Mouse (Mus musculus): ENCODE measurements around the gene Zer1.

Gene Zer1

GRCm38 (mm10) chr2:30048699-30049388 is 75.5 kb downstream of the Zer1 start, which contains the start of gene Wdr34:
TSS of gene Wdr34 (minus strand) at chr2:30048881.
- DNase-seq = peak; percentile 99

GRCm38 (mm10) chr2:30048101-30048501 is 76.3 kb downstream of the Zer1 start:
- no peak for DNase-seq
